Mouse (Mus musculus): Measurements from ENCODE around the gene Spata1. TPM values are rescaled to one million over a fixed set of nuclear protein-coding genes. Genes with fewer than 3 reads are reported as not detected.

The Spata1 gene
- polyA plus RNA-seq, 2 experiments, result 0.65 to 0.93 TPM

DNA sequence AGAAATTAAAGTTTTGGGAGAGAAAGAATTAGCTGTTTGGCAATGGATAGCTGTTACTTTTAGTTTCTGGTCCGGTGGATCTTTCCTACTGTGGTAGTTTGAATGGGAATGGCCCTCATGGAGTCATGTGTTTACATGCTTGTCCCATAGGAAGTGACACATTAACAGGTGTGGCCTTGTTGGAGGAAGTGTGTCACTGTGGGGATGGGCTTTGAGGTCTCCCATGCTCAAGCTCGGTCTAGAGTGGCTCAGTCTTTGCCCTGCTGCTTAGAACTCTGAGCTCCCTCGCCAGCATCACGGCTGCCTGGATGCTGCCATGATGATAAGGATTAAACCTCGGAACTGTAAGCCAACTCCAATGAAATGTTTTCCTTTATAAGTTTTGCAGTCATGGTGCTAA lies 48.2 kb downstream of the Spata1 start:
- Histone ChIP-seq H3K9me3 (ENCODE audit: control insufficient read depth, low read length) (no peaks in the 10 kb centered on the region), H3K4me1 (replicated peaks; ENCODE audit: control insufficient read depth in 2 of 2, insufficient read depth in 2 of 2, low read length in 1 of 2) (peaks cover 9 to 10% of the 10 kb centered on the region in 2 experiments), H3K27ac (no peak overlapping the region), H3K9ac (replicated peaks) (no peak overlapping the region), H3K4me3 (ENCODE audit: insufficient read depth in 1 of 2, low read depth in 2 of 2, low read length in 2 of 2) (no peak overlapping the region), H3K27me3 (ENCODE audit: control insufficient read depth, insufficient read depth, low read length) (no peaks in the 10 kb centered on the region), H3K36me3 (replicated peaks; ENCODE audit: control insufficient read depth, insufficient read depth, low read depth) (no peaks in the 10 kb centered on the region), H3K4me2 (ENCODE audit: low read depth) (peak overlapping the region; percentile 78)
- 80% methylated on average over 5 of the region's 5 CpGs for WGBS (ENCODE audit: insufficient replicate concordance)
- ATAC-seq (ENCODE audit: insufficient read depth), result no peak
- no peak for DNase-seq (ENCODE audit: low read depth in 3 of 3, low spot score in 3 of 3)
- TF ChIP-seq CTCF (IDR thresholded peaks at IDR 0.05; ENCODE audit: low read depth) (no peak), EP300 (IDR thresholded peaks at IDR 0.05; ENCODE audit: low read depth) (no peak)

DNA sequence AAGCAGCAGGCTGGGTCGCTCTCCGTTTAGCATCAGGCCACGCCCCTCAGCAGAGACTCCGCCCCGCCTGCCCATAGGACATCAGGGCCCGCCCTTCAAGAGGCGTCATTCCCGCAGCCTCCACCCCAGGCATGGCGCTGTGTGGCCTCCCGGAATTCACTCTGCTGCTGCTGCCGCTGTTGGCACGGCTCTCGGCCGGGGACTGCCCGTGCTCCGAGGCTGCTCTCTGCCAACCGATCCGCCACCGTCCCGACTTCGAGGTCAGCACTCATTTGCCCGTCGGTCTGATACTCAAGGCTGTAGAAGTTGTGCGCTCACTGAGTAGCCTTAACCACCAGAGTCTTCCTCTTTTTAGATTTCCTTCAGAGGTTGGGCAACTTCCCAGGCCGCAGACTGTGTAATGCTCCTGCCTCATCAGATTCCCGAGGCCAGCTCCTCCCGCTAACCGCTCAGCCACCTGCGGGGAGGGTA lies 49.1 kb downstream of the Spata1 start:
- Histone ChIP-seq H3K9me3 (ENCODE audit: control insufficient read depth, low read length) (no peaks in the 10 kb centered on the region), H3K4me3 (ENCODE audit: insufficient read depth in 1 of 2, low read depth in 2 of 2, low read length in 2 of 2) (peak overlapping the region; percentile 61 to 80), H3K36me3 (replicated peaks; ENCODE audit: control insufficient read depth, insufficient read depth, low read depth) (no peaks in the 10 kb centered on the region), H3K4me1 (replicated peaks; ENCODE audit: control insufficient read depth in 2 of 2, insufficient read depth in 2 of 2, low read length in 1 of 2) (peaks cover 9 to 10% of the 10 kb centered on the region in 2 experiments), H3K27me3 (ENCODE audit: control insufficient read depth, insufficient read depth, low read length) (no peaks in the 10 kb centered on the region), H3K27ac (peak overlapping the region; percentile 48), H3K9ac (replicated peaks) (peak overlapping the region; percentile 72), H3K4me2 (ENCODE audit: low read depth) (peak overlapping the region; percentile 78)
- WGBS (ENCODE audit: insufficient replicate concordance), result under 1% methylated on average over 29 of the region's 29 CpGs
- TF ChIP-seq EP300 (IDR thresholded peaks at IDR 0.05; ENCODE audit: low read depth) (no peak), CTCF (IDR thresholded peaks at IDR 0.05; ENCODE audit: low read depth) (peak; percentile 82)
- DNase-seq (ENCODE audit: low read depth in 3 of 3, low spot score in 3 of 3) (peak; percentile 79 to 85 (median 83)), ATAC-seq (ENCODE audit: insufficient read depth) (peak; percentile 98)

DNA sequence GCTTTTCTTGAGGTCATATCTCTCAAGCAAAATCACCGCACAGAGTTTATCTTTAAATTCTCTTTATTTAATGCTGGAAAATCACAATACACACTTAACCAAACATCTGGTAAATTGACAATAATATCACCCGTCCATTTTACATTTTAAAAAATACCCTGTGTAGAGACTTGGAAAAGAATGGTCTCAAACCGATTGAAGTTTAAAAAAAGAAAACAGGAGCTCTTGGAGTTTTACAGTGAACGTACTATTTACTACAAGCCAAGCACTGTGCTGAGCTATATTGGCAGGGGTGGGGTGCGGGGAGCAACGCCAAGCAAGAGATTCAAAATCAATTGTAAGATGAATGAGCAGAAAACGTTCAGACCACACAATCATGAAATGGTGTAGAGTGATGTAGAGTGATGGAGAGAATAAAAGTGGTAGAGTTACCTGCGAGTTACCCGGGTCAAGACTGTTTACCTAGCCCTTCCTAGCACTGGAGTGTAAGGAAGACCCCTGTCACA lies 49.8 kb downstream of the Spata1 start, which contains the start of gene Ctbs:
Gene Ctbs, plus strand, starts transcription at position 51 of the 506 bp plus-strand sequence.
- peaks cover 9 to 10% of the 10 kb centered on the region in 2 experiments for H3K4me1 ChIP-seq (replicated peaks; ENCODE audit: control insufficient read depth in 2 of 2, insufficient read depth in 2 of 2, low read length in 1 of 2)
- TF ChIP-seq EP300 (IDR thresholded peaks at IDR 0.05; ENCODE audit: low read depth) (no peak), CTCF (IDR thresholded peaks at IDR 0.05; ENCODE audit: low read depth) (no peak)
- no peaks in the 10 kb centered on the region for H3K9me3 ChIP-seq (ENCODE audit: control insufficient read depth, low read length)
- H3K4me2 ChIP-seq (ENCODE audit: low read depth), result peak within 1 kb of the TSS; percentile 78
- peak within 1 kb of the TSS; percentile 48 for H3K27ac ChIP-seq
- ATAC-seq (ENCODE audit: insufficient read depth) (no peak), DNase-seq (ENCODE audit: low read depth in 3 of 3, low spot score in 3 of 3) (no peak)
- H3K36me3 ChIP-seq (replicated peaks; ENCODE audit: control insufficient read depth, insufficient read depth, low read depth), result no peaks in the 10 kb centered on the region
- WGBS (ENCODE audit: insufficient replicate concordance), result 51% methylated on average over 9 of the region's 9 CpGs
- peak within 1 kb of the TSS; percentile 61 to 80 for H3K4me3 ChIP-seq (ENCODE audit: insufficient read depth in 1 of 2, low read depth in 2 of 2, low read length in 2 of 2)
- no peaks in the 10 kb centered on the region for H3K27me3 ChIP-seq (ENCODE audit: control insufficient read depth, insufficient read depth, low read length)
- peak within 1 kb of the TSS; percentile 72 for H3K9ac ChIP-seq (replicated peaks)

DNA sequence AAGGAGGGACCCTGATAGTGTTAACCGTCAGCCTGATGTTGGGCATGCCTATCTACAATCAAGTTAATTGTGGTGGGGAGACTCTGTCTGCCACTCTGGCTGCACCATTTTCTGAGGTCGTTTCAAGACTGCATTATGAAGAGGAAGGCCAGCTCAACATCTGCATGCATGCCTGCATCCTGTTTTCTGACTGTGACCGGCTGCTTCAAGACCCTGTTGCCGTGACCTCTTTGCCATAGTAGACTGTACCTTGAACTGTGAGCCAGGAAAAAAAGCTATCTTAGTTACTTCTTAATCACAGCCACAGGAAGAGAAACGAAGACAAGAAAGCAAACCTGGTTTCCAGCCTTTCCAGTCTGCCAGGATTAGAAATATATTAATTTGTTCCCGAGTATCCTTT lies 50.6 kb downstream of the Spata1 start:
- Histone ChIP-seq H3K9me3 (ENCODE audit: control insufficient read depth, low read length) (no peaks in the 10 kb centered on the region), H3K27ac (no peak overlapping the region), H3K9ac (replicated peaks) (no peak overlapping the region), H3K36me3 (replicated peaks; ENCODE audit: control insufficient read depth, insufficient read depth, low read depth) (peaks cover 2% of the 10 kb centered on the region), H3K4me3 (ENCODE audit: insufficient read depth in 1 of 2, low read depth in 2 of 2, low read length in 2 of 2) (no peak overlapping the region), H3K4me1 (replicated peaks; ENCODE audit: control insufficient read depth in 2 of 2, insufficient read depth in 2 of 2, low read length in 1 of 2) (peaks cover 9 to 10% of the 10 kb centered on the region in 2 experiments), H3K4me2 (ENCODE audit: low read depth) (no peak overlapping the region), H3K27me3 (ENCODE audit: control insufficient read depth, insufficient read depth, low read length) (no peaks in the 10 kb centered on the region)
- 56% methylated on average over 6 of the region's 6 CpGs for WGBS (ENCODE audit: insufficient replicate concordance)
- no peak for DNase-seq (ENCODE audit: low read depth in 3 of 3, low spot score in 3 of 3)
- TF ChIP-seq EP300 (IDR thresholded peaks at IDR 0.05; ENCODE audit: low read depth) (no peak), CTCF (IDR thresholded peaks at IDR 0.05; ENCODE audit: low read depth) (no peak)
- no peak for ATAC-seq (ENCODE audit: insufficient read depth)

DNA sequence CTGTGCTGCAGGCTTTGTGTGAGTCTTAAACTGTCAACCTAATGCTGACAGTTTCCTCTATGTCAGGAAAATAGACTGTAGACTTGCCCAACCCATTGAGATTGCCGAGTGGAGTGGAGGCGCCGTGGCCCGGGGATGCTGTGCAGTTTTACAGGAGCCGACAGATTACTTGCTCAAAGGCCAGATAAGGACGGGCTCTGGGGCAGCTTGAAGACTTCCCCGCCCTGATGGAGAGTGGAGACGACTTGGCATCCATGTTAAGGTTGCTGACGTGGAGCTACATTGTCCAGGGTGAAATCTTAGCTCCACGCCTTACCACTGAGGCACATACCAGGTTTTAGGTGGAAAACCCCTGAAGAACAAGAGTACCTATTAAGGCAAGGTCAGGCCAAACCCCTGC lies 51.2 kb downstream of the Spata1 start:
- TF ChIP-seq CTCF (IDR thresholded peaks at IDR 0.05; ENCODE audit: low read depth), result no peak
- TF ChIP-seq EP300 (IDR thresholded peaks at IDR 0.05; ENCODE audit: low read depth), result no peak
- no peak overlapping the region for H3K4me2 ChIP-seq (ENCODE audit: low read depth)
- H3K9me3 ChIP-seq (ENCODE audit: control insufficient read depth, low read length), result no peaks in the 10 kb centered on the region
- H3K4me3 ChIP-seq (ENCODE audit: insufficient read depth in 1 of 2, low read depth in 2 of 2, low read length in 2 of 2), result no peak overlapping the region
- DNase-seq (ENCODE audit: low read depth in 3 of 3, low spot score in 3 of 3) (no peak), ATAC-seq (ENCODE audit: insufficient read depth) (no peak)
- H3K4me1 ChIP-seq (replicated peaks; ENCODE audit: control insufficient read depth in 2 of 2, insufficient read depth in 2 of 2, low read length in 1 of 2), result peaks cover 9 to 10% of the 10 kb centered on the region in 2 experiments
- H3K9ac ChIP-seq (replicated peaks), result no peak overlapping the region
- no peaks in the 10 kb centered on the region for H3K27me3 ChIP-seq (ENCODE audit: control insufficient read depth, insufficient read depth, low read length)
- peaks cover 8% of the 10 kb centered on the region for H3K36me3 ChIP-seq (replicated peaks; ENCODE audit: control insufficient read depth, insufficient read depth, low read depth)
- WGBS (ENCODE audit: insufficient replicate concordance), result 52% methylated on average over 10 of the region's 10 CpGs
- H3K27ac ChIP-seq, result no peak overlapping the region
